Mouse (Mus musculus) lung, postnatal 0 days (tissue): ENCODE measurements around the gene Ddx17. TPM values are rescaled to one million over a fixed set of nuclear protein-coding genes. Genes with fewer than 3 reads are reported as not detected.
A peak's percentile ranks its signal among the peaks of the same experiment; 100 is the strongest.

Experiments
- ATAC-seq: fragments of 200-750 bp; cut with Nextera tagmentation; 2 replicates; pipeline ENCODE4 v1.8.0; 2017; ENCODE audit warnings: moderate library complexity
- DNase-seq: peaks from one replicate; pipeline ENCODE4 v3.0.0-alpha.2; 2016; ENCODE audit warnings: low spot score
- H3K27ac ChIP-seq: fragments of 300-500 bp; sonication (generic); 2 replicates; pipeline ENCODE4 v1.5.1; 2014; ENCODE audit warnings: antibody characterized with exemption, mild to moderate bottlenecking, low read length, mixed read lengths
- H3K27me3 ChIP-seq: fragments of 300-500 bp; sonication (generic); replicated peaks from 2 replicates; pipeline ENCODE4 v1.6.1; 2014; ENCODE audit warnings: low read length, mixed read lengths; ENCODE audit not compliant: insufficient read depth
- H3K36me3 ChIP-seq: fragments of 300-500 bp; sonication (generic); 2 replicates; pipeline ENCODE4 v1.6.1; 2014; ENCODE audit warnings: low read length, mixed read lengths; ENCODE audit not compliant: insufficient read depth
- H3K4me1 ChIP-seq: fragments of 300-500 bp; sonication (generic); 2 replicates; pipeline ENCODE4 v1.6.1; 2014; ENCODE audit warnings: antibody characterized with exemption, low read depth, low read length, mixed read lengths; ENCODE audit not compliant: insufficient read depth
- H3K4me2 ChIP-seq: fragments of 300-500 bp; sonication (generic); replicated peaks from 2 replicates; pipeline ENCODE4 v1.6.1; 2014; ENCODE audit warnings: low read depth, mild to moderate bottlenecking, low read length, moderate library complexity, mixed read lengths
- H3K4me3 ChIP-seq: fragments of 300-500 bp; sonication (generic); 2 replicates; pipeline ENCODE4 v1.5.1; 2014; ENCODE audit warnings: low read depth, low read length
- H3K9ac ChIP-seq: fragments of 300-500 bp; sonication (generic); replicated peaks from 2 replicates; pipeline ENCODE4 v1.6.1; 2014; ENCODE audit warnings: low read depth, mild to moderate bottlenecking
- H3K9me3 ChIP-seq: fragments of 300-500 bp; sonication (generic); 2 replicates; pipeline ENCODE4 v1.6.1; 2016; ENCODE audit warnings: low read length, mixed read lengths
- CTCF ChIP-seq: IDR thresholded peaks from 2 replicates; pipeline ENCODE4 v1.5.1; 2016; ENCODE audit warnings: antibody characterized with exemption, mild to moderate bottlenecking
- EP300 ChIP-seq: IDR thresholded peaks from 2 replicates; pipeline ENCODE4 v1.6.1; 2016; ENCODE audit warnings: antibody characterized with exemption, mild to moderate bottlenecking, control low read depth
- WGBS: fragments of 180-500 bp; shearing (Covaris S2); extraction: QIAGEN DNeasy Blood & Tissue Kit; methylation state at CpG from one replicate; pipeline ENCODE4 v1.1.7; 2014; 5-methylcytosine and 5-hydroxymethylcytosine counted together
- polyA plus RNA-seq: library from polyadenylated mRNA; unstranded; fragments of >200 nt; fragmentation: Nextera tagmentation; extraction: Ambion mirVana; gene quantifications from 2 replicates; pipeline ENCODE4 v1.2.1, GENCODE M21; 2015

Ddx17 gene
- polyA plus RNA-seq, 1 experiment from 2014 or later: 28.3 TPM

GRCm38 (mm10) chr15:79504707-79505452 lies 41.7 kb downstream of the Ddx17 start, which contains the start of gene Kcnj4:
Gene Kcnj4 (minus strand): TSS chr15:79505241.
- ATAC-seq (no peak), DNase-seq (no peak)
- TF ChIP-seq CTCF (no peak; the same call in 1 of the 2 replicates), EP300 (no peak)
- Histone ChIP-seq H3K4me3 (peak within 1 kb of the TSS; percentile 48), H3K36me3 (no peaks in the 10 kb centered on the region), H3K27ac (no peak within 1 kb of the TSS), H3K4me2 (peak within 1 kb of the TSS; percentile 96), H3K9me3 (no peaks in the 10 kb centered on the region), H3K27me3 (peaks cover 44% of the 10 kb centered on the region), H3K9ac (no peak within 1 kb of the TSS), H3K4me1 (peaks cover 3% of the 10 kb centered on the region; the same call in 1 of the 2 replicates)
- 2% methylated on average over 48 of the region's 60 CpGs for WGBS

GRCm38 (mm10) chr15:79503438-79503837 lies 43.1 kb downstream of the Ddx17 start:
- no peak overlapping the region for H3K4me3 ChIP-seq
- H3K9me3 ChIP-seq: no peaks in the 10 kb centered on the region
- H3K4me1 ChIP-seq: peaks cover 3% of the 10 kb centered on the region; the same call in 1 of the 2 replicates
- WGBS: 65% methylated on average over 5 of the region's 5 CpGs
- H3K27me3 ChIP-seq: peaks cover 42% of the 10 kb centered on the region
- no peak overlapping the region for H3K9ac ChIP-seq
- H3K4me2 ChIP-seq: no peak overlapping the region
- ATAC-seq (no peak), DNase-seq (no peak)
- H3K27ac ChIP-seq: no peak overlapping the region
- H3K36me3 ChIP-seq: no peaks in the 10 kb centered on the region
- TF ChIP-seq CTCF (no peak), EP300 (no peak)

GRCm38 (mm10) chr15:79502891-79503341 lies 43.6 kb downstream of the Ddx17 start:
- no peak for DNase-seq
- H3K9ac ChIP-seq: no peak overlapping the region
- no peak for ATAC-seq
- 12% methylated on average over 15 of the region's 18 CpGs for whole genome bisulfite sequencing
- H3K27me3 ChIP-seq: peaks cover 38% of the 10 kb centered on the region
- no peaks in the 10 kb centered on the region for H3K9me3 ChIP-seq
- no peak overlapping the region for H3K4me3 ChIP-seq
- H3K4me2 ChIP-seq: no peak overlapping the region
- no peak overlapping the region for H3K27ac ChIP-seq
- peaks cover 3% of the 10 kb centered on the region; the same call in 1 of the 2 replicates for H3K4me1 ChIP-seq
- TF ChIP-seq CTCF (no peak), EP300 (no peak)
- no peaks in the 10 kb centered on the region for H3K36me3 ChIP-seq

DNA sequence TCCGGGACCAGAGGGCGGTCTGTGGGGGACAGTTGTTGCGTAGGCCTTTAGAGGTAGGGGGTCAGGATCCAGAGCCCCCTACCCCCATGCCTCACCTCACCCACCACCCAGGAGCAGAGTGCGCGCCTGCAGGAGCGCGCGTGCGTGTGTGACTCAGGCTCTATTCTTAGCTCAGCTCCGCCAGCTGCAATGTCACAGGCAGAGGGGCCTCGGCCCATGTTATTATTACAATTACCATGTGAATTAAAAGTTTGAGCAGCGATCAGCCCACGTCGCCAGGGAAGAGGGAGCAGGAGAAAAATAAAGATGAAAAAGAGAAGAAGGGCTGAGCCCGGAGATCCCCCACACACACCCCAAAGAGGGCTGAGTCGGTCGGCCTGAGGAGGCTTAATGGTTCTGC lies 46.4 kb downstream of the Ddx17 start:
- H3K9ac ChIP-seq: no peak overlapping the region
- H3K4me2 ChIP-seq: no peak overlapping the region
- no peaks in the 10 kb centered on the region for H3K9me3 ChIP-seq
- TF ChIP-seq EP300 (no peak), CTCF (no peak)
- no peak for ATAC-seq
- no peak overlapping the region for H3K27ac ChIP-seq
- peaks cover 20% of the 10 kb centered on the region for H3K27me3 ChIP-seq
- no peaks in the 10 kb centered on the region for H3K4me1 ChIP-seq
- no peaks in the 10 kb centered on the region for H3K36me3 ChIP-seq
- DNase-seq: no peak
- no peak overlapping the region for H3K4me3 ChIP-seq
- WGBS: 76% methylated on average over 17 of the region's 17 CpGs

- H3K9ac ChIP-seq: no peak overlapping the region
- no peaks in the 10 kb centered on the region for H3K27me3 ChIP-seq
Measured at GRCm38 (mm10) chr15:79493527-79493926, 53.0 kb downstream of the Ddx17 start.

DNA sequence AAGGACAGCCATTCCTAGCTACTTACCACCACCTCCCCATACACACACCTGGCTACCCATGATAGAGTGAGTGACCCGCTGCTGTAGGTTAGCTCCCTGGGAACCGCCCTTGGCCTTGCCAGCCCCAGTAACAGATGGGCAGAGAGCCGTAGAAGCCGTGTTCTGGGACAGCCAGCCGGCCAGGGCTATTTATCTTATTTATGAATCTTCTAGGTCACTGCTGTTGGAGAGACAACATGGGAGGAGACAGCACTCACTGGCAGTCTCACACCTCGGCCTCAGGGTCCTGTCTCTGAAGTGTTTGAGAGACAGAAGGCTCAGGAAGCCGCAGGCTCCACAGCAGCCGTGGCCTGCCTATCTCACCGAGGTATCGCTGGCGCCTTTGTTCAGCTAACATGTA lies 57.1 kb downstream of the Ddx17 start:
- Histone ChIP-seq H3K4me1 (no peaks in the 10 kb centered on the region), H3K4me3 (no peak overlapping the region), H3K27ac (no peak overlapping the region), H3K4me2 (no peak overlapping the region), H3K9ac (no peak overlapping the region), H3K27me3 (no peaks in the 10 kb centered on the region), H3K36me3 (no peaks in the 10 kb centered on the region), H3K9me3 (no peaks in the 10 kb centered on the region)
- no peak for DNase-seq
- 56% methylated on average over 11 of the region's 11 CpGs for WGBS
- no peak for ATAC-seq
- no peak for TF ChIP-seq EP300
- TF ChIP-seq CTCF: no peak

More at GRCm38 (mm10) chr15:79493527-79493926, 53.0 kb downstream of the Ddx17 start:
- no peak for TF ChIP-seq CTCF
- Histone ChIP-seq H3K4me3 (no peak overlapping the region), H3K36me3 (no peaks in the 10 kb centered on the region), H3K4me2 (no peak overlapping the region), H3K9me3 (no peaks in the 10 kb centered on the region), H3K4me1 (no peaks in the 10 kb centered on the region), H3K27ac (no peak overlapping the region)
- DNase-seq (no peak), ATAC-seq (no peak)
- 23% methylated on average over 18 of the region's 18 CpGs for WGBS
